Mouse (Mus musculus) midbrain, embryonic 11.5 days (tissue): ENCODE results near the gene Amotl1. TPM values are rescaled to one million over a fixed set of nuclear protein-coding genes. Genes with fewer than 3 reads are reported as not detected.
A peak's percentile ranks its signal among the peaks of the same experiment; 100 is the strongest.

ENCODE experiments used
- ATAC-seq: fragments of 200-750 bp; cut with Nextera tagmentation; 2 replicates; pipeline ENCODE4 v1.8.0; 2017; ENCODE audit warnings: moderate TSS enrichment, moderate library complexity; ENCODE audit not compliant: low FRiP score
- DNase-seq: peaks from one replicate; pipeline ENCODE4 v3.0.0; 2015; ENCODE audit warnings: low spot score; ENCODE audit errors: missing footprints
- H3K27ac ChIP-seq: fragments of 300-500 bp; sonication (generic); 2 replicates; pipeline ENCODE4 v1.5.1; 2014; ENCODE audit warnings: low read depth, low read length
- H3K27me3 ChIP-seq: fragments of 300-500 bp; sonication (generic); 2 replicates; pipeline ENCODE4 v1.6.1; 2014; ENCODE audit warnings: mild to moderate bottlenecking, low read length, moderate library complexity, mixed read lengths; ENCODE audit not compliant: control insufficient read depth, insufficient read depth
- H3K36me3 ChIP-seq: fragments of 300-500 bp; sonication (generic); 2 replicates; pipeline ENCODE4 v1.6.1; 2014; ENCODE audit warnings: mild to moderate bottlenecking, low read length, moderate library complexity, mixed read lengths; ENCODE audit not compliant: control insufficient read depth, insufficient read depth
- H3K4me1 ChIP-seq: fragments of 300-500 bp; sonication (generic); 2 replicates; pipeline ENCODE4 v1.6.1; 2014; ENCODE audit warnings: low read length; ENCODE audit not compliant: control insufficient read depth, insufficient read depth
- H3K4me2 ChIP-seq: fragments of 300-500 bp; sonication (generic); 2 replicates; pipeline ENCODE4 v1.6.1; 2014; ENCODE audit warnings: mild to moderate bottlenecking, moderate library complexity
- H3K4me3 ChIP-seq: fragments of 300-500 bp; sonication (generic); 2 replicates; pipeline ENCODE4 v1.5.1; 2014; ENCODE audit warnings: low read depth, low read length
- H3K9ac ChIP-seq: fragments of 300-500 bp; sonication (generic); 2 replicates; pipeline ENCODE4 v1.6.1; 2014; ENCODE audit warnings: low read length
- H3K9me3 ChIP-seq: fragments of 300-500 bp; sonication (generic); 2 replicates; pipeline ENCODE4 v1.6.1; 2016; ENCODE audit warnings: low read length; ENCODE audit not compliant: control insufficient read depth
- WGBS: fragments of 180-500 bp; shearing (Covaris S2); extraction: QIAGEN DNeasy Blood & Tissue Kit; methylation state at CpG from one replicate; pipeline ENCODE4 v1.1.7; 2014; 5-methylcytosine and 5-hydroxymethylcytosine counted together
- polyA plus RNA-seq: library from polyadenylated mRNA; unstranded; fragments of >200 nt; fragmentation: Nextera tagmentation; extraction: Ambion mirVana; gene quantifications from 2 replicates; pipeline ENCODE4 v1.2.1, GENCODE M21; 2014

Amotl1 gene
- polyA plus RNA-seq, 1 experiment from 2014 or later: 15.2 TPM

DNA sequence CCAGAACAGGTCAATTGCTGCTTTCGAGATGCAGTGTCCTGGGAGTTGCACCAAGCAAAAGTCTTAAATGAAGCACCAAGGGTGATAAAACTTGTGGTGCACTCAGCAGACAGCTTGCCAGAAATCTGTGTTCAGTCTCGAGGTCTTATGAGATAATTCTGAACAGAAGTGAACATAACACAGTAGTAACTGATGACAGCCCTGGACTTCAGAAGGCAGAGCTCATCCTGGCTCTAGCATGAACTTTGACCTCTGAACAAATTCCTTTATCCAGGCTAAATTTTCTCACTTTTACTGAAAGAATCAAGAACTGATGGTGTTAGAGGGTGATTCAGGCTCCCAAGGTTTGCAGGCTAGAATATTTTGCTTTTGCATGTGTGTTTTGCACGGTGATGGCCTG, 1.2 kb upstream of the Amotl1 start:
- Histone ChIP-seq H3K4me2 (no peak overlapping the region), H3K27ac (no peak overlapping the region), H3K9ac (no peak overlapping the region), H3K4me3 (no peak overlapping the region), H3K36me3 (no peaks in the 10 kb centered on the region), H3K4me1 (peaks cover 19% of the 10 kb centered on the region), H3K27me3 (no peaks in the 10 kb centered on the region), H3K9me3 (no peaks in the 10 kb centered on the region)
- ATAC-seq (no peak), DNase-seq (peak; percentile 54)
- WGBS: 79% methylated on average over 3 of the region's 3 CpGs

DNA sequence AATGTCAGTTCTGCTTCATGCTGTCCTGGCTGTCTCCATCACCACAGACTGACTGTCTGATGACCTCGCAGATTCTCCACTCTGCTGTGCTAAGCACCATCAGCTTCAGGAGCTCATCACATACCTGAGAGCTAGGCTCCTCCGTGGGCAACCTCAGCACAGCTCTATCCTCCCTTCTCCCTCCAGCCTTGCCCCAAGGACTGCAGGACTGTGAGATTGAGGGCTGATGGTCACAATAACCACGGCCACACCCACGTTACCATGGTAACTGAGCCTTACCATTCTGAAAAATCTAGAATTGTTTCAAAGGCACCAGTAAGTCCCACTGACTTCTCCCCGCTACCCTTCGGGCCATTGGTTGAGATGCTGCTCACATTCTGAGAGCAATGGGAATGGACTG, 1.5 kb downstream of the Amotl1 start:
- WGBS: 38% methylated on average over 6 of the region's 6 CpGs
- H3K4me3 ChIP-seq: no peak overlapping the region
- H3K36me3 ChIP-seq: no peaks in the 10 kb centered on the region
- ATAC-seq (peak; percentile 51; the same call in 1 of the 2 replicates), DNase-seq (peak; percentile 90)
- H3K27me3 ChIP-seq: no peaks in the 10 kb centered on the region
- no peak overlapping the region for H3K4me2 ChIP-seq
- H3K9ac ChIP-seq: no peak overlapping the region
- H3K9me3 ChIP-seq: no peaks in the 10 kb centered on the region
- H3K27ac ChIP-seq: no peak overlapping the region
- H3K4me1 ChIP-seq: peaks cover 19% of the 10 kb centered on the region

- no peaks in the 10 kb centered on the region for H3K9me3 ChIP-seq
- H3K4me3 ChIP-seq: no peak overlapping the region
- peak overlapping the region; percentile 33; the same call in 1 of the 2 replicates for H3K27ac ChIP-seq
- peaks cover 19% of the 10 kb centered on the region for H3K4me1 ChIP-seq
- H3K36me3 ChIP-seq: no peaks in the 10 kb centered on the region
- DNase-seq (peak; percentile 92), ATAC-seq (peak; percentile 87)
- no peak overlapping the region for H3K4me2 ChIP-seq
- no peak overlapping the region for H3K9ac ChIP-seq
- no peaks in the 10 kb centered on the region for H3K27me3 ChIP-seq
- WGBS: 14% methylated on average over 5 of the region's 5 CpGs
These were observed 2.4 kb downstream of the Amotl1 start for GRCm38 (mm10) chr9:14642251-14643021.

GRCm38 (mm10) chr9:14641310-14642067, 3.4 kb downstream of the Amotl1 start:
- H3K9ac ChIP-seq: no peak overlapping the region
- no peaks in the 10 kb centered on the region for H3K27me3 ChIP-seq
- H3K4me2 ChIP-seq: no peak overlapping the region
- WGBS: 41% methylated on average over 7 of the region's 7 CpGs
- H3K9me3 ChIP-seq: no peaks in the 10 kb centered on the region
- H3K27ac ChIP-seq: no peak overlapping the region
- H3K4me1 ChIP-seq: peaks cover 19% of the 10 kb centered on the region
- no peak for ATAC-seq
- no peaks in the 10 kb centered on the region for H3K36me3 ChIP-seq
- H3K4me3 ChIP-seq: no peak overlapping the region
- peak; percentile 84 for DNase-seq

GRCm38 (mm10) chr9:14636244-14636643, 8.6 kb downstream of the Amotl1 start:
- ATAC-seq: no peak
- H3K4me2 ChIP-seq: no peak overlapping the region
- no peaks in the 10 kb centered on the region for H3K9me3 ChIP-seq
- no peak for DNase-seq
- no peak overlapping the region for H3K4me3 ChIP-seq
- H3K9ac ChIP-seq: no peak overlapping the region
- H3K4me1 ChIP-seq: peaks cover 25% of the 10 kb centered on the region
- H3K27me3 ChIP-seq: peaks cover 9% of the 10 kb centered on the region; the same call in 1 of the 2 replicates
- no peak overlapping the region for H3K27ac ChIP-seq
- WGBS: 76% methylated on average over 3 of the region's 3 CpGs
- no peaks in the 10 kb centered on the region for H3K36me3 ChIP-seq

DNA sequence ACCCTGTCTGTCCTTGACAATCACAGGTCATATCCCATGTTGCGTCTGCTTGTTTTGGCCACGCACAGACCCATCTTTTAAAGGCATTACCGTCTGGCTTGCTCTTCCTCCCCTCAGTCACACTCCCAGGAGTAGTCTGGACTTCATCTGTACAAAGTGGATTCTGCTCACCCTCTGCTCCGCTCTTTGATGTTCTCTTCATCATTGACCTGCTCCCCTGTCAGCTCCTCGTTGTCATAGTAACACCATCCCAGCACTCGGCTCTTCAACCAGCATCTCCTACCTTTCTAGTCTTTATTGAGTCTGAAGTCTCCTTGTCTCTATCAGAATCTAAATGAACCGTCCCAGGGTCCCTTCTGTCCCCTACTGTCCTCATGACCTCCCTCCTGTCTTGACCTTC, 9.3 kb downstream of the Amotl1 start:
- Histone ChIP-seq H3K9me3 (no peaks in the 10 kb centered on the region), H3K4me1 (peaks cover 25% of the 10 kb centered on the region), H3K27me3 (peaks cover 9% of the 10 kb centered on the region; the same call in 1 of the 2 replicates), H3K4me2 (no peak overlapping the region), H3K27ac (no peak overlapping the region), H3K36me3 (no peaks in the 10 kb centered on the region), H3K9ac (no peak overlapping the region), H3K4me3 (no peak overlapping the region)
- DNase-seq: no peak
- ATAC-seq: no peak
- 70% methylated on average over 7 of the region's 7 CpGs for WGBS

- no peaks in the 10 kb centered on the region for H3K9me3 ChIP-seq
- no peak overlapping the region for H3K9ac ChIP-seq
- peaks cover 9% of the 10 kb centered on the region; the same call in 1 of the 2 replicates for H3K27me3 ChIP-seq
- no peak overlapping the region for H3K4me3 ChIP-seq
- H3K36me3 ChIP-seq: no peaks in the 10 kb centered on the region
- no peak overlapping the region for H3K27ac ChIP-seq
- H3K4me2 ChIP-seq: peak overlapping the region; percentile 30
- ATAC-seq (peak; percentile 67), DNase-seq (peak; percentile 85)
- peaks cover 25% of the 10 kb centered on the region for H3K4me1 ChIP-seq
- WGBS: 12% methylated on average over 15 of the region's 15 CpGs
These were observed 10.7 kb downstream of the Amotl1 start for GRCm38 (mm10) chr9:14634155-14634554.

GRCm38 (mm10) chr9:14632365-14633163, 12.3 kb downstream of the Amotl1 start:
- peak; percentile 85 for ATAC-seq
- WGBS: 18% methylated on average over 10 of the region's 10 CpGs
- no peaks in the 10 kb centered on the region for H3K9me3 ChIP-seq
- H3K27me3 ChIP-seq: peaks cover 9% of the 10 kb centered on the region; the same call in 1 of the 2 replicates
- no peaks in the 10 kb centered on the region for H3K36me3 ChIP-seq
- no peak overlapping the region for H3K4me3 ChIP-seq
- no peak overlapping the region for H3K27ac ChIP-seq
- no peak overlapping the region for H3K9ac ChIP-seq
- H3K4me1 ChIP-seq: peaks cover 25% of the 10 kb centered on the region
- no peak overlapping the region for H3K4me2 ChIP-seq
- DNase-seq: peak; percentile 91
